Mouse (Mus musculus) embryonic fibroblast, embryonic 13.5 days (primary cell): Measurements from ENCODE around the gene Ss18l1. TPM values are rescaled to one million over a fixed set of nuclear protein-coding genes. Genes with fewer than 3 reads are reported as not detected.
A peak's percentile ranks its signal among the peaks of the same experiment; 100 is the strongest.

ENCODE experiments used
- H3K27ac ChIP-seq: 2 replicates; pipeline ENCODE4 v1.5.1; 2012; ENCODE audit warnings: low read length, control low read depth, inconsistent platforms; ENCODE audit not compliant: insufficient read depth
- H3K4me1 ChIP-seq: 2 replicates; pipeline ENCODE4 v1.6.1; 2011; ENCODE audit warnings: low read length; ENCODE audit not compliant: control insufficient read depth, insufficient read depth
- H3K4me3 ChIP-seq: 2 replicates; pipeline ENCODE4 v1.5.1; 2011; ENCODE audit warnings: mild to moderate bottlenecking, control low read depth, low read length; ENCODE audit not compliant: insufficient read depth
- CTCF ChIP-seq: IDR thresholded peaks from 2 replicates; pipeline ENCODE4 v1.5.1; 2011; ENCODE audit warnings: mild to moderate bottlenecking, control low read depth, low read length, moderate library complexity, borderline replicate concordance; ENCODE audit not compliant: insufficient read depth
- POLR2A ChIP-seq: IDR thresholded peaks from 2 replicates; pipeline ENCODE4 v1.6.1; 2011; ENCODE audit warnings: low read depth, mild to moderate bottlenecking, control low read depth, low read length, moderate library complexity
- polyA plus RNA-seq: library from polyadenylated mRNA; stranded (reverse); fragments of >200 nt; gene quantifications from 2 replicates; pipeline ENCODE4 v1.2.4, GENCODE M21; 2011; ENCODE audit warnings: low read depth; ENCODE audit not compliant: missing spikeins, insufficient read length

Ss18l1 gene
- polyA plus RNA-seq, 1 experiment: 3.9 TPM

DNA sequence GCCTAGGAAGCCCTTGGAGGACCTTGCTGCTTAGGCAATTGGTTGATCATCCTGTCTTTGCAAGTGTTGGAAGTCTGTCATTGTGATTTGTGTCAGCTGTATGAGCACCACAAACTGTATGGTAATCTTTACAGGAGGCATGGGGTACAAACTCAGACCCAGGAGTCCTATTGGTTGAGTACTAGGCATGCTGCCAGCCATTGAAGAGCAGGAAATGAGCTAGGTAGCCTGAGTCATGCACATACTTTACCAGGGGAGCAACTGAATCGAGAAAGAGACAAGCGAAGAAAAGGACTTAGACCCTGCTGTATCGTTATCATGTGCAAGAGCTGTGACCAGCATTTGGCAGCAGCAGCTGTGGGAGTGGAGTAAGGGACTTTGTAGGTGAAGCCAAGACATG lies 9.4 kb upstream of the Ss18l1 start:
- TF ChIP-seq POLR2A: no peak
- no peak for TF ChIP-seq CTCF

DNA sequence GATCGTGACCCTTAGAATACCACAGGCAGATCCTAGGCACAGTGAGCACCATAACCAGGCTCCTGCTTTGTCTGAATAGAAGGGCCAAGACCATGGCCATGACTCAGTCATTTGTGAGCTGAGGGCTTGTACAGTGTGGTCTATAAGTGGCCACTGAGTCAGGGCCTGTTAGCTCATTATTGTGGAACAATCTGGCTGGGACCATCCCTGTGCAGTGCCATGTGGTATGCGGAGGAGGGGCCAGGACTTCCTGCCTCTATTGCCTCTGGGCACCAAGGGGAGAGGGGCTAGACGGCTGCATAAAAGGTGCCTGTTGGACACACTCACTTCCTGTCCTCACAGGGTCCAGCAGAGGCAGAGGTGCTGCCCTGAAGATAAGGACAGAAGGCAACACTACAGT lies 8.4 kb upstream of the Ss18l1 start:
- H3K27ac ChIP-seq: peak overlapping the region; percentile 55; the same call in 1 of the 2 replicates
- TF ChIP-seq CTCF: no peak
- no peak for TF ChIP-seq POLR2A
- no peak overlapping the region for H3K4me3 ChIP-seq
- H3K4me1 ChIP-seq: peaks cover 16% of the 10 kb centered on the region

More for the DNA sequence above, 9.4 kb upstream of the Ss18l1 start:
- Histone ChIP-seq H3K4me3 (no peak overlapping the region), H3K27ac (peak overlapping the region; percentile 31; the same call in 1 of the 2 replicates), H3K4me1 (peaks cover 16% of the 10 kb centered on the region)

DNA sequence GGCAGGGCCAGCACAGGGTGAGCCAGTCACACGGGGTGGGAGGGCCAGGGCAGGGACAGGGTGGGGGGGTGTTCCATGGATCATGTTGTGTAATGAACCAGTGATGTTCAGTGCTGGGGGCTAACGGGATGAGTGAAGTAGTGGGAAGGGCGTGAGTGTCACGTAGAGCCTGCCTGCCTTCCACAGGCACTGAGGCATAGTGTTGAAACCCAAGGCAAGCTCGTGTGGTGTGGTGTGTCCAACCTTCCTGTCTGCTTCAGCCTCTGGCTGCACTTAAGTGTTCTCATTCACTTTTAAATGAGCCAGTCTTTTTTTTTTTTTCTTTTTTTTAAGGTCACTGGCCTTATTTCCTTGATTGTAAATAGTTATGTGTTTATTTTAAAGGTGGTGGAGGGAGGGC lies 7.6 kb upstream of the Ss18l1 start:
- peaks cover 19% of the 10 kb centered on the region for H3K4me1 ChIP-seq
- H3K27ac ChIP-seq: no peak overlapping the region
- TF ChIP-seq POLR2A: no peak
- no peak for TF ChIP-seq CTCF
- H3K4me3 ChIP-seq: no peak overlapping the region

DNA sequence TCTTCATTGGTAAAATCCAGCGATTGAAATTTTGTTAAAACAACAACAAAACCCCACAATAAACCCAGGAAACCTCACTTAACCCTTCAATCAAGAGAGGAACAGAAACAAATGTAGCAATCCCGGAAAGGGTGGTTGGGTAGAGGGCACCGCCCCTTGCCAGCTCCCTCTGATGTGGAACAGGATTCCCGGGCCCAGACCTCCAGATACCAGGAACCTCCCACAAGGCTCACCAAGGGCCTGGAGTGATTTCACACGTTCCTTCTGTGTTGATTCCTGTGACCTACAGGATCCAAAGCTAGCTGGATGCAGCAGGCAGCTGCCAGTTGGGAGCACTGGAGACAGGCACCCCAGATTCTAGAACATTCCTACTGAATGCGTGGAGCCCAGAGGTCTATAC lies 1.9 kb upstream of the Ss18l1 start:
- Histone ChIP-seq H3K27ac (no peak overlapping the region), H3K4me3 (peak overlapping the region; percentile 86), H3K4me1 (peaks cover 17% of the 10 kb centered on the region; the same call in 1 of the 2 replicates)
- TF ChIP-seq CTCF (no peak), POLR2A (no peak)

DNA sequence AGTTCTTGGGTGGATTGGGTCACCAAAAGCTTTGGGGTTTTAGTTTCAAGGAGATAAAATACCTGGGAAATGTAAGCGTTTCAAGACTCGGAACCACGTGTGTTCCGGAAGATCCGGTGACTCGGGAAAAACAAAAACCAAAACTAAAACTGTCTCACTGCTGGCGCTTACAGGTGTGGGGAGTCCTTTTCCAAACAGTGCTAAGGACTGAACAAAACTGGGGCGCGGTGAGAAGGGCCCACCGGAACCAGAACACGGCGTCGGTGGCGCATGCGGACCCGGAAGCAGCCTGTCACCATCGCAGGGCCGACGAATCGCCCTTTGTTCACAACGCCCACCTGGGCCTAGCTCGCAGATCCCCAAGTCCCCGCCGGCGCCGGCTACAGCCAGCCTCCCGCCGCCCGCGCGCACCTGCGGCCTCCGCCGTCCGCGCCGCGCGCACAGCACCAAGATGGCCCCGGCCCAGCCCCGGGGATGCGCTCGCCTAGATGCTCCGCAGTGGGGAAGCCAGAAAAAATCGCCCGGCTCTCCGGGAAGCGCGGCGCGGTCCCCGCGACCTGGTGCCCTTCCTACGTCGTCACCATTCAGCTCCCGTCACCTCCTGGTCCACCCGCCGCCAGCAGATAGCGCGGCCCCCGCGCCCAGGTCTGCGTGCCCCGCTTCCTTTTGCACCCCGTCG lies 593 bp upstream of the Ss18l1 start:
- Histone ChIP-seq H3K4me3 (peak overlapping the region; percentile 86), H3K27ac (peak overlapping the region; percentile 55), H3K4me1 (peaks cover 17% of the 10 kb centered on the region; the same call in 1 of the 2 replicates)
- TF ChIP-seq CTCF (no peak), POLR2A (no peak)

DNA sequence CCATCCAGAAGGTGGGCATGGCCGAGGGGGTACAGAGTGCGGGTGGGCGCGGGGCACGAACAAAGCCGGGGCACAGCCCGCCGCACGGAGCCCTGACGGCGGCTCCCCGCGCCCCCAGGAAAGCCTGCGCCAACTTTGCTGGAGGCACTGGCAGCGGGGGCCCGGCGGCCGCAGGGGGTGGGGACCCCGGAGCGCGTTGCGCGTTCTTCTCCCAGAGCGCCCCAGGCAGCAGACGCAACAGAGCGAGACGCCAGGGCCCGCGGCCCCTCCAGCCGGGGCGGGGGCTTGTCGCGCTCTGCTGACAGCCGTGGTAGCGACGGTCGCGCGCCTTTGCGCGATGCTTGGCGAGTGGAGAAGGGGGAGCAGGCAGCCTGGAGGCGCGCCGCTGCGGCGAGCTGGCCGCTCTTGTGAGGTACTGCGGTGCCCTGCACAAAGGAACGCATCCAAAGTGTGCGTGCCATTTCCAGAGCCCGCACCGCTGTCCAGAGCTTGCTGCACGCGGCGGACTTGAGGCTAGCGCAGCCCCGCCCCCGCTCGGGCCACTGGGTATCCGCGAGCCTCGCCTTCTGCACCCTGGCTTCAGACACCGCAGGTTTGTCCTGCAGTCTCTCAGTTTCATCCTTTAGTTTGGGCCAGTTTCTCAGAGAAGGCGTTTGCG lies 678 bp downstream of the Ss18l1 start:
- TF ChIP-seq POLR2A (no peak), CTCF (no peak)
- Histone ChIP-seq H3K27ac (no peak overlapping the region), H3K4me3 (peak overlapping the region; percentile 86), H3K4me1 (peaks cover 17% of the 10 kb centered on the region; the same call in 1 of the 2 replicates)

DNA sequence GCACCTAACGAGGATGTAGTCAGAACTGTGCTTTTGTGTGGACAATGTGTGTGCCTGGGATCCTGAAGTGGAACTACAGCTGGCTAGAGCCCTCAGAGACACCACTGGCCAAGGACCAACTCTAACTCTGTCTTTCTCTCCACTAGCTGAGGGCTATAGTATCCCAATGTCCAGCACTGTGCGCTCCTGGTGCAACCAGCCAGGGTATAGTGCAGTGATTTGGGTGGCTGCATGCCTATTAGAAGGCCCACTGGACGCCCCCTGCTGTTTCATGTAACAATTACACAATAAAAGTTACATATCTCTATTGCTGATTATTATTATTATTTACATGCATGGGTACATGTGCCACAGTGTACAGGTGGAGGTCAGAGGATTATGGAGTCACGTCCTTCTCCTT lies 3.0 kb downstream of the Ss18l1 start:
- Histone ChIP-seq H3K4me3 (no peak overlapping the region), H3K4me1 (peaks cover 14% of the 10 kb centered on the region; the same call in 1 of the 2 replicates), H3K27ac (no peak overlapping the region)
- TF ChIP-seq CTCF: no peak

DNA sequence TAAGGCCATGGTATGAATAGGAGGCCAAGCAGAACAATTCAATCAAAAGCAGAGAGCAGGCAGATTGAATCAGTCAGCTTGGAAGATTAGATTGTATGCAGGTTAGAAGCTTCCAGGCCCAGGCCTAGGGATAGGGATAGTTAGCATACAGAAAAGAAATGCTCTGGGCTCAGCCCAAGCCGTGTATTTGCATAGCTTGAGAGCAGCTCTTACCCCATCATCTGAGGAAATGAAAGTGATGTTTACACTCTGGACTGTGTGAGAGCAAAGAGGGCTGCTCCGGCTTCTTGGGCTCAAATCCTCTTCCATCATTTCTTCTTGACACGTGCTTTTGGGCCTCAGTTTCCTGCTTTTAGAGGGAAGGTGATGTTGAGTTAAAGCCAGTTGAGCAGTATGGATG lies 5.3 kb downstream of the Ss18l1 start:
- Histone ChIP-seq H3K4me3 (no peak overlapping the region), H3K4me1 (peaks cover 7% of the 10 kb centered on the region; the same call in 1 of the 2 replicates), H3K27ac (no peak overlapping the region)
- TF ChIP-seq CTCF: no peak
- TF ChIP-seq POLR2A: no peak

DNA sequence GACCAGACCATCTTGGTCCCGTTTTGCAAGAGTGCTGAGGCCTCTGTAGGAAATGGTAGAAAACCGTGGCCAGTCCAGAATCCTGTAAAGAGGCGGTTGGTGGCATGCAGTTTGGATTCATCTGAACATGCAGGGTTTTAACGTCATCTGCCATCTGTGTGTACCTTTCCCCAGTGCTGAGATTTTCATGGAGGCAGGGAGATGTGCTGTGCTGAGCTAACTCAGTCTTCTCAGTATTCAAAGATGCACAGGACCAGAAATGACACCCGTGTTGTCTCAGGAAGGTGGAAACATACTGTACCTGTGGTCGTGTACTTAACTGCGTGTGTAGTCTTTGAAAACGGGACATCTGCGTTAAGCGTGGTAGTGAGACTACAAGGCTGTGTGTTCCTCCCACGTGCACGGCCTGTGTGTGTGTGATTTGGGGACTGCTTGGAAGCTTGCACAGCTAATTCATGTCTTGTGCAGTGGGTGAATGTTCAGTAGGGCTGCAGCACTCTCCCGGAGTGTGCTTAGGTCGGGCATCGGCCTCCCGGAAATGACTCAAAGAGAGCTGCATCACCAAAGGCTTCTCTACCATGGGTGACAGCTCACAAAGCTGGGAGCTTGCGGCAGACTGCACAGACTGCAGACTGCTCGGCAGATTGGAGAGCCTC lies 5.8 kb downstream of the Ss18l1 start:
- Histone ChIP-seq H3K4me1 (peaks cover 7% of the 10 kb centered on the region; the same call in 1 of the 2 replicates), H3K4me3 (no peak overlapping the region), H3K27ac (no peak overlapping the region)
- no peak for TF ChIP-seq POLR2A
- TF ChIP-seq CTCF: no peak

DNA sequence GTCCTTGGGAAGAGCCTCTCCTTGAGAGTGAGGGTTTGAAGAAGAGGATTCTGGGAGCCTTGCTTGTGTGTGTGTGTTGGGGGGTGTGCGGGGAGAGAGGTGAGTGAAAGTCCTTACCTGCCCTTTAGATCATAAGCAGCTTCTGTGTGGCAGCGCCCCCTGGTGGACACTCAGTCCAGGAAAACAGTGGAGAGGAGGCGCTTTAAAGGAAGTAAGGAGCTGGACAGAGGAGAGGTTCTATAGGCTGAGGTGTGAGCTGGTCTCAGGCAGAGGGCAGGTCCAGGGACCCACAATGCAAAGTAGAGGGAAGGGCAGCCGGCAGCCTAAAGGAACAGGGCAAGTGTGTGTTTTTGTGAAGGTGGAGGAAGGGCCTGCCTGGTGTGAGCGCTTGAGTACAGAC lies 8.7 kb downstream of the Ss18l1 start:
- Histone ChIP-seq H3K4me3 (no peak overlapping the region), H3K27ac (no peak overlapping the region), H3K4me1 (no peaks in the 10 kb centered on the region)
- TF ChIP-seq POLR2A (no peak), CTCF (peak; percentile 76)
